Mouse (Mus musculus) kidney, adult 9 months (tissue): ENCODE results near the gene H2-K1.
A peak's percentile ranks its signal among the peaks of the same experiment; 100 is the strongest.
"Not testable (repeated sequence)": the region's sequence is repeated elsewhere in the genome, so short reads cannot be mapped to it uniquely, and the experiment has no call there.

Experiments used
- DNase-seq: peaks from one replicate; pipeline ENCODE4 v3.0.0; 2022

Gene H2-K1

DNA sequence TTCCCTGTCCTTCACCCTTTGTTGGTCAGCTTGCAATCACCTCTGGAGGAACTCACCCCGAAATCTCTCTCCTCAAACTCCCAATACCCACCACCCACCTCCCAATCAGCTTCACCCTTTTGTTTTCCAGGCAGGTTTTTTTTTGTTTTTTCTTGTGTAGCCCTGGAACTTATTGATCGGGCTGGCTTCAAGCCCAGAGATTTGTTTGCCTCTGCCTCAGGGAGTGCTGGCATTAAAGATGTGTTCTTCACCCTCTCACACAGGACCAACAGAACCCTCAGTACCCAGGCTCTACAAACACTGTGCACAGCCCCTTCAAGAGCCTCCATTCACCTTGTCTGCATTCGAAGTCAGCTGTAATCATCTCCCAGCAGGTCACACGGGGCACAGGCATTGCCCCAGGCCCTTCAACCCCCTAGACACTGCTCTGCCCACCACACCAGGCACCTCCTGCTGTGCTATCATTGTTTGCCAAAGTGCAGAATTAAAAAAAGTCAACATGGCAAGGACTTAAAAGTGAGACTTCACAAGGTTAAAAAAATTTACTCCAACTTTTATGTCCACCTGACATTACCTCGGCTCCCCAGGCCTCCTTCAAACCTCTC, 46.1 kb downstream of the H2-K1 start:
- DNase-seq = no peak

DNA sequence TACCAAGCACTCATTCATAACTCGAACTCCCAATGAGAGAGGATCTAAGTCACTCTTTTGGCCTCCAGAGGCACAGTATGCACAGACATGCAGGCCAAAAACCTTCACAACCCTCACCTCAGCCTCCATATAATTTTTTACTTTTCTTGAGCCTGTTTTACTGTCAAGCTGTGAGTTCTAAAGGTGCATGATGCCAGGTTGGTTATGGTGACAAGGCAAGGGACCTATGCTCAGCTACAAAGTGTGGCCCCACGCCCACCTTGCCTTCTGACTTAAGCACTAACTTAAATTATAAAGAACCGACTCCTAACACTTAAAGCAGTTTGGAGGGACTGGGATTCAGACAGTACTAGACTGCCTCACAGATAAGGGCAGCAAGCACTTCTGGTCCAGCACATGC, 46.8 kb downstream of the H2-K1 start:
- no peak for DNase-seq

DNA sequence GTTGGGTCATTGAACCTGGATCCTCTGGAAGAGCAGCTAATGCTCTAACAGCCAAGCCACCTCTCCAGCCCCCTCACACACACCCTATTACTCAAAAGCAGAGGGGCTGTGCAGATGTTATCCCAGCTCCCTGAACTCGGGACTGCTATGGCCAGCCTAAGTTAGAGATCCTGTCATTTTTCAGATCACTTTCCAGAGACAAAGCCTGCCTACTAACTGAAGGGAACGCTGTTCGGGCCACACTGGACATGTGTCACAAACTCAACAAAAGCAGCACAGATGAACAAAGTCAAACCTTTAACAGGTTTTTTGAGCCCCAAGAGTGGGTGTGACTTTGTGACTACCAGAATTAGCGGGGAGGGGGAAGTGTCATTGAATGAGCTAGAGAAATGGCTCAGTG, 47.3 kb downstream of the H2-K1 start:
- no peak for DNase-seq

DNA sequence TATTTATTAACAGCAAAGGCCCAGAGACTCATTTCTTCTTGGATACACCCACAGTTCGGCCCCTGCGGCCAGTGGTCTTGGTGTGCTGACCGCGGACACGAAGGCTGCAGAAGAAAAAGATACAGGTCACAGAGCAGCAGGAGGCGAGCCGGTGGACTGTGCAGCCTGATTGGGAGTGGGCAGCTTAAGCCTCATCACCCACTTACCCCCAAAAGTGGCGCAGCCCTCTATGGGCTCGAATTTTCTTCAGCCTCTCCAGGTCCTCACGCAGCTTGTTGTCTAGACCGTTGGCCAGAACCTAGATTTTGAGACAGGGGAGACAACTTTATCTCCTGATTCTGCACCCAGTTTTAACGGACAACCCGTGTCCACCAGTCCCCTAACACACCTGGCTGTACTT, 48.1 kb downstream of the H2-K1 start:
- DNase-seq = not testable (repeated sequence)

DNA sequence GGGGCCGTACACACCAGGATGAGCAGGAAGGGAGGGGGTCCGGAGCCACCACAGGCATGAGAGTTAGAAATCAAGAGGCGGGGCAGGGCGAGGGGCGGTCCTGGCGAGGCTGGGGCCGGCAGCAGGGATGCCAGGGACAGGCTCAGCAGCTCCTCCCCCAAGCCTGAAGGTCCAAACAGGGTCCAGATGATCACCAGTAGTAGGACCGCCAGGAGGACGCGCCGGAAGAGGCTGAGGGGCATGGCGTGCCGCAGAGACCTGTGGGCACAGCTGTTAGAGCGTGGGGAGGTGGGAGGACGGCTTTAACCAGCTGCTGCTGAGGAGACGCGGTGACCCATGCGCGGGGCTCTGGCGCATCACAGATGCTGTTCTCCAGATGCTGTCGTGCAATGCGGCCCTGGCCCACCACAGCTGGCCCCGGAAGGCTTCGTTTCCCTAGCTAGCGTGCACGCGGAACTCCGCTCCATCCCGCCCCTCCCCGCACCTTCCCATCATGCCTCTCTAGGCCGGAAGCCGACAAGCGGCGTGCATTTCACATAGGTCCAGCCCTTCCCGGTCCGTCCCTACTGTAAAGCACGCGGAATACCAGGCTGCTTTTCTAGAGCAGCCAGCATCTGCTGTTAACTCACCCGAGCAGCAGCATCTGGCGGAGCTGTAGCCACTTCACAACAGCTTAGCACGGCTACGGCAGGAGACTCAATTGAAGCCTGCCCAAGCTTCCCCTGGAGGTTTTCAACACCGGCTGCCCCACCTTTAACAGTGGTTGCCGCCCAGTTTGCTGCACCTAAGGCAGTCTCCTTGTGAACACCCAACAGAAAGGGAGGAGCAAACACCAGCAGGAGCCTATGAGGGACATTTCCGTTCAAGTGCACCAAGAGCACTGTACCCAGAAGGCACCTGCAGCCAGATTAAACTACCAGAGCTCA, 48.9 kb downstream of the H2-K1 start, which contains the start of gene B3galt4:
B3galt4 (minus strand) TSS at position 468 of the 926 bp plus-strand sequence.
- peak; percentile 68 for DNase-seq

DNA sequence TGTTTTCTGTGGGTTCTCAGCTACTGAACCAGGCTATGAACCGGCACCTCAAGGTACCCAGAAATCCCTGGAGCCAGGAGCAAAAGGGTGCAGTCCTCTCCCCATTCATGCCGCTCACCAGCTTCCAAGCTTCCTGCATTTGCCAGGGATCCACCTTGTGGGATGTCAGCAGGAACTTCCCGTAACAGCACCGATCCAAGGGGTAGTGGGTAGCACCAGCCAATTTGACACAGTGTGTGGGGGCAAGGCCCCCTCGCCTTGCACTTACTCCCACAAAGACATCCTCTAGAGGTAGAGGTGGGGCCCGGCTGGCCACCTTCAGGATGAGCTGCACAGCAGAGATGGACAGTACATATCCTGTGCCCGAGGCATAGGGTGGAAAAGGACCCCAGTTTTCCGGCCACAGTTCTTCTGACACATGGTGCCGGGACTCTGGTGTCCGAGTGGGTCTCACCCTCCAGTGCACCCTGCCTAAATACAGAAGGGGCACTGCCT, 50.0 kb downstream of the H2-K1 start:
- DNase-seq = no peak

DNA sequence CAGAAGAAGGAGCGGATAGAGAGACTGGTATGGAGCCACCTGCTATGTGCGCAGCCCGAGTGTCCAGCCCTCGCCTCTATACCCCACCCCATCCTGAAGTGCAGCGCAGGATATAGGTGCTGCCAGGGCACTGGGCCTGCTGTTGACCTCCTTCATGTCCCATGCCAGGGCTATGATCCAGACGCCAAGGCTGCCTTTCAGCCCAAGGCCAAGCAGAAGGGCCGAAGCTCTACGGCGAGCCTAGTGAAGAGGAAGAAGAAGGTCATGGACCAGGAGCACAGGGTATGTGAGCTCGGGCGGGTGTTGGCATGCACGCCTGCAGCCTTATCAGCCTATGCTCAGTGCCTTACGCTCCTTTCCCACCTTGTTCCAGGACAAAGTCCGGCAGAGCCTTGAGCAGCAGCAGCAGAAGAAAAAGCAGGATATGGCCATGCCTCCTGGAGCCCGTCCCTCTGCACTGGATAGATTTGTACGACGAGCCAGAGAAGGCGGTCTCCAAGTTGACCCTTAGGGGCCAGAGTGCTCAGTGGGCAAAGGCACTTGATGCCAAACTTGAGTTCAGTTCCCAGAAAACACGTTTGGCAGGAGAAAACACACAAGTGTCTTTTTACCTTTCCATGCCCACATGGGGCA, 51.1 kb downstream of the H2-K1 start:
- DNase-seq = no peak

DNA sequence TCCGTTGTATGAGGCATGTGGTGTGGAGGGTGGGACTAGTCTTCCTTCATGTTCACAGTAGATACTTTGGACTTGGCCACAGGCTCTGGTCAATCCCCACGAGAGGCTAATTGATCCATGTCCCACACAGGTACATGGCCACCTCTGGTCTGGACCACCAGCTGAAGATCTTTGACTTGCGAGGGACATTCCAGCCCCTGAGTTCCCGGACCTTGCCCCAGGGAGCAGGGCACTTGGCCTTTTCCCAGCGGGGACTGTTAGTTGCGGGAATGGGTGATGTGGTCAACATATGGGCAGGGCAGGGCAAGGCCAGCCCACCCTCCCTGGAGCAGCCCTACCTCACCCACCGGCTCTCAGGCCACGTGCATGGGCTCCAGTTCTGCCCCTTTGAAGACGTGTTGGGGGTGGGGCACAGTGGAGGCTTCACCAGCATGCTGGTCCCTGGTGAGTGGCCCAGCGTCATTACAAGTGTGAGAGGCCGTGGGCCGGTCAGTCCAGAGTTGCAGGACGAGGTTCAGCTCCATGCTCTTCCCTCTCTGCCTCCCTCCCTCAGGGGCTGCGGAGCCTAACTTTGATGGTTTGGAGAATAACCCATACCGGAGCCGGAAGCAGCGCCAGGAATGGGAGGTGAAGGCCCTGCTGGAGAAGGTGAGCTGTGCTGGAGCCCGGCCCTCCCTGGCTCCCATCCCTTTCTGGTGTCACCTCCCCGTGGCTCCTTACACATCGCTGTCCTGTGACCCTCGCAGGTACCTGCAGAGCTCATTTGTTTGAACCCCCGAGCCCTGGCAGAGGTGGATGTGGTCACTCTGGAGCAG, 51.9 kb downstream of the H2-K1 start:
- DNase-seq = no peak

DNA sequence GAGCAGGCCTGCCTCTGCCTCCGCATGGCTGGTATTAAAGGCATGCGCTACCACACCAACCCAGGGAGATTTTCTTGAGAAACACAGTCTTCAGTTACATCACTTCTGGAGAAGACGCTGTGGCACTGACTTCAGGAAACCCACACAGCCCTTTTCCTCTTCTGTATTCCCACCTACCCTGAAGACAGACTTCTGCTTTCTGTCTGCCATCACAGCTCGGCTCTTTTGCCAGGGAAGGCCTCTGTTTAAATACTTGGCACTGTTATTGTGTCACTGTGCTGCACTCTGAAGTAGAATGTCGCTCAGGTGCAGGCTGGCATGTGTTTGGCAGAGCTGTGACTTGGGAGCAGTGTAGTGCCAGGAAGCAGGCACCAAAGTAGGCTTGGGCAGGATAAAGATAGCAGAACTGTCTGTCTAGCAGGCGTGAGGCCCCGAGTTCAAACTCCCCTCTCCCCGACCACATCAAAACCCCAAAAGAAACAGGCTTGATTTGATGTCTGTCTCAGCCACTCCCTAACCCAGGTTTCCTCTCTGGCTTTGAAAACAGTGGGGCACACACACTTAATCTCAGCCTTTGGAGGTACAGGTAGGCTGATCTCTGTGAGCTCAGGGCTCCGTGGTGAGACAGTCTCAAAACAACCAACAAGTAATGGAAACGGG, 52.6 kb downstream of the H2-K1 start:
- no peak for DNase-seq
